Mouse (Mus musculus) gastrocnemius, postnatal 10 days (tissue): ENCODE results near the gene Cyth3. TPM values are rescaled to one million over a fixed set of nuclear protein-coding genes. Genes with fewer than 3 reads are reported as not detected.

ENCODE experiments used
- DNase-seq: peaks from one replicate; pipeline ENCODE4 v3.0.0; 2021; ENCODE audit warnings: mixed read lengths
- long read RNA-seq, 2 experiments: library from polyadenylated mRNA; stranded (forward); transcript quantifications; one replicate each; pipeline ENCODE4 v2.0.0; 2021
- total RNA-seq, 2 experiments: library from RNA; stranded (reverse); gene quantifications; 2 replicates each; pipeline ENCODE4 v1.2.3; 2021

Gene Cyth3
- 10 to 100 TPM; 39.9 to 51.8 TPM for total RNA-seq
- long read RNA-seq, experiment 1, transcript Cyth3-202 (13 exons, 3,738 nt): major isoform, 48 of 67 reads
- long read RNA-seq, experiment 1, partial matches to known transcripts: 12 of 67 reads
- long read RNA-seq, experiment 1, other reads (novel, unspliced or antisense): 7 of 67 reads
- long read RNA-seq, experiment 2, transcript Cyth3-202 (13 exons, 3,738 nt): major isoform, 63 of 80 reads
- long read RNA-seq, experiment 2, partial matches to known transcripts: 9 of 80 reads
- long read RNA-seq, experiment 2, other reads (novel, unspliced or antisense): 8 of 80 reads

GRCm38 (mm10) chr5:143621893-143622622, at the start of gene Cyth3:
TSS of gene Cyth3 (plus strand) at chr5:143622447.
- peak; percentile 96 for DNase-seq

- no peak for DNase-seq
Observed at GRCm38 (mm10) chr5:143573067-143573466, 49.2 kb upstream of the Cyth3 start.

- no peak for DNase-seq
Observed at GRCm38 (mm10) chr5:143574261-143575178, 47.7 kb upstream of the Cyth3 start.

- DNase-seq: no peak
Observed at GRCm38 (mm10) chr5:143579537-143580203, 42.6 kb upstream of the Cyth3 start.

GRCm38 (mm10) chr5:143580982-143581381, 41.3 kb upstream of the Cyth3 start:
- DNase-seq: no peak

DNA sequence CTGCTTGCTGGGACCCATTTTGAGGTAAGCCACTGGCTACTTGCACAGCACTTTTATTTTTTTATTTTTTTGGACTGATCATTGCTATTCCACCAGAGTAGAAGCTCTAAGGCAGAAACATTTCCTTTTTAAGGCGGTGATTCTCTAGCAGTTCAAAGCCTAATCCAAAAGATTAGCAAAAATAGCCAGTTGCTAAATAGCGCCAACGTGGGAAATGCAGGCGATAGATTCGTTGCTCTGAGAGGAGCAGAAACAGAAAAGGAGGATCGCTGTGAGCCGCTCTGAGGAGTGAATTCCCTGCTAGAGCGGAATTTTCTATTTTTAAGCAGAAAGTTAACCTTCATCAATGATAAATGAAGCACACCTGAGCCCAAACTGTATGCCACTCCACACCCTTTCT, 40.4 kb upstream of the Cyth3 start:
- DNase-seq: no peak

DNA sequence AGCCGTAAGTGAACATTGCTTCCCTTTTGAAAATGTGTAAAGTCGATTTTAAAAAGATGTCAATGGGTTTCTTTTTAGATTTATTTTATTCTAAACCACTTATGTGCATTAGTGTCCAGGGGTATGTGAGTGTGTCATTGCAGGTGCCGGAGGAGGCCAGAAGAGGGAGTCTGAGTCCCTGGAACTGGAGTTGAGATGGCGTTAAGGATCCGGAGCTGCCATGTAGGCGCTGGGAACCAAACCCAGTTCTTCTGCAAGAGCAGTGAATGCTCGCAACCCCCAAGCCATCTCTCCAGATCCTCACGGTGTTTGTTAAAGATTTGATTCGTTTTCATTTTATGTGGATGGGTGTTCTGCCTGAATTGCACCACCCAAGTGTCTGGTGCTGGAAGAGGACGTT, 39.2 kb upstream of the Cyth3 start:
- no peak for DNase-seq

DNA sequence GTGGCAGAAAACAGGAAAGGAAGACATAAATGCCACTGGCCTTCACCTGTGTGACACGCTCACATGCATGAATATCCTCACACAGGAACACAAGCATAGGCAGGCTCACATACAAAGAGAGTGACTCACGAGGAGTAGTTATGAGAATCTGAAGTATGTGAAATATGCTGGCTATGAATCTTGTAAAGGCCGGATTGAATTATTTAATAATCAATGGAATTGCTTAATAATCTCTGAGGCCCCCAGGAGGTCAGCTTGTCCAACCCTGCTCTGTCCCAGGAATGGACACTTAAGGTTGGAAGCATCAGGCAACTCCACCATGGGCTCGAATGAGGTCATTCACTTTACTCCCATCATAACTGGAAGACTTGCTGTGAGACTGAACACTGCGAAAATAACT, 37.3 kb upstream of the Cyth3 start:
- no peak for DNase-seq

DNA sequence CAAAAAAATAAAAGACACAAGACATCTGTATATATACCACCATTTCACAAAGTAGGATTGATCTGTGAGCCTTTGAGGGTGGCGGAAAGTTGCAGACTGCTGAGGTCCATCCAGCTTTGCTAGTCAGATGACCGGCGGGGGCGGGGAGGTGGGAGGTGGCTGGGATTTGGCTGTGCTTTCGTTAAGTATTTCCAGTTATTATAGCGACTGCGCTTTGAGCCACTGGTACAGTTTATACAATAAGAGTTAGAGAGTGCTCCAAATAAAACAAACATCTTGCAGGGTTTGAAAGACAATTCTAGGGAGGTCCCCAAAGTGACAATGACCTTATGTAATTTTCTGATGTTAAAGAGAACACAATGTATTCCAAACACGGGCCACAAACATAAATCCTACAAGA, 35.9 kb upstream of the Cyth3 start:
- no peak for DNase-seq

GRCm38 (mm10) chr5:143589108-143589507, 33.1 kb upstream of the Cyth3 start:
- no peak for DNase-seq

- DNase-seq: no peak
Observed at GRCm38 (mm10) chr5:143592926-143593325, 29.3 kb upstream of the Cyth3 start.

- DNase-seq: no peak
Observed at GRCm38 (mm10) chr5:143593563-143594146, 28.6 kb upstream of the Cyth3 start.

- DNase-seq: no peak
Observed at GRCm38 (mm10) chr5:143594291-143595065, 27.8 kb upstream of the Cyth3 start.

DNA sequence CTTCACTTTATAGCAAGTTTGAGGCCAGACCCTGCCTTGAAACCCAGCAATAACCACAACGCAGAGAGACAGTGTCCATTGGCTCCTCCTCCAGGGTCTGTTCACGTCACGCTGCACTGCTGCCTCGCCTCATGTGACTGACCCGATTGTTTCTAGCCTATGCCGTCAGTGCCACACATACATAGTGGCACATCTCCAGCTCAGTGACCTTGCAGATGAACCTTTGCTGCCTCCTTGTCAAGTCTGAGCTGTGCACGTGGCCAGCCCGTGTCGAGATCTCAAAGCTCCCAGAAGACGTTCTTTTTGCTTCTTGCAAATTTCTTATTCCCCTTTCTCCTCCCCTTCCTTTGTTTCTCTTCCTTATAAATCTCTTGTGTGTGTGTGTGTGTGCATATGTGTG, 20.2 kb upstream of the Cyth3 start:
- no peak for DNase-seq

- no peak for DNase-seq
Observed at GRCm38 (mm10) chr5:143604157-143604774, 18.0 kb upstream of the Cyth3 start.

GRCm38 (mm10) chr5:143606756-143607155, 15.5 kb upstream of the Cyth3 start:
- DNase-seq: no peak

- no peak for DNase-seq
Observed at GRCm38 (mm10) chr5:143608175-143608574, 14.1 kb upstream of the Cyth3 start.

DNA sequence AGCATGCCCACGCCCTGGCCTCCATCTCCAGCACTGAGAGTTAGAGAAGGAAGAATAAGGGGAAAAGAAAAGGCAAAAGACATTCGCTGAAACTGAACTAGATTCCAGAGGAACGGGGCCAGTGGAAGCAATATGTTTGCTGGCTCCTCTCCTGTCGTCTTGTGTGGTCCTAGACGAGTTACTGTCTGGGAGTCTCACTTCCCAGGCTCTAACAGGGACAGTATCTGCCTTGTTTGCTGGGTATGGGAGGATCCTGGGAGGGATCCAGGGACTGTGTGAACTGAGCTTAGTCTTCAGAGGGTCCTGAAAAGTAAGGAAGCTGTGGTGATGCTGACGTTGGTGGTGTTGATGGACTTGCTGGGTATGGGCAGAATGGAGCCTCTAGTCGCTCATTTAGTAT, 10.3 kb upstream of the Cyth3 start:
- DNase-seq: no peak

GRCm38 (mm10) chr5:143613265-143613664, 9.0 kb upstream of the Cyth3 start:
- no peak for DNase-seq

DNA sequence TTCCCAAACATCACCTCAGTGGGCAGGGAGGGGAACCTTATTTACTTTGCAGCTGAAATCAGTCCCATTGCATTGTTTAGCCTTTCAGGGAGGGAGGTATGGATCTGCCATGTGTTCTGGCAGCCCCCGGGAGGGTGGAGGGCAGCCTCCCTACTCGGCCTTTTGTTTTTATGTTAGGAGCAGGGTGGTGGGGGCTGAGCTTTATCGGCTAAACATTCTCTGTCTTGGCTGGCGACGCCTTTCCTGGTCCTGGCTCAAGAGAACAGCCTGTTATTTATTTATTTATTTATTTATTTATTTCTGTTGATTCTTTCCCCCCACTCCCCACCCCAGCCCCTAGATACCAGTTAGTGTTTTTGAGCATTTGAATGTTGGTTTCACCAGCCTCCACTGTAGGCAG, 7.7 kb upstream of the Cyth3 start:
- DNase-seq: no peak

DNA sequence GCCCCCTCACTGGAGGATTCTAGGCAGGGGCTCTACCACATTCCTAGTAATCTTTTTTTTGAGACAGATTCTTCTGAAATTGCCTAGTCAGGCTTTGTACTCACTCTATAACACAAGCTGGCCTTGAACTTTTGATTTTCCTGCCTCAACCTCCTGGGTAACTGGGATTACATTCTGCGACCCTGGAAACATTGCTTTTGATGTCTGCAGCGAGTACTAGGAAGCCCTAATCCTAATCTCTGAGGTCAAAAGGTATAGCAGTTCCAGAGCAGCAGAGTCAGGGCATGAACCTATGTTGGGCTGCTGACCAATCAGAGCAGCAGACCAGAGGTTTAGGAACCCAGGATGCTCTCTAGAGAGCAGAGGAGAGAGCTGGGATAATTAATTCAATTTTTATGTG, 6.9 kb upstream of the Cyth3 start:
- no peak for DNase-seq
